Mouse (Mus musculus) forebrain, embryonic 10.5 days (tissue): ENCODE measurements at regions not wholly inside any gene's neighbourhood (a gene's known extent, or its start where the extent isn't known, plus 50 kb on each side); places are given as distances from the start of the nearest gene placed in this dataset.

Source experiments
- DNase-seq: peaks from one replicate; pipeline ENCODE4 v3.0.0-alpha.2; 2017; ENCODE audit warnings: low spot score; ENCODE audit errors: extremely low spot score
- H3K27ac ChIP-seq: fragments of 300-500 bp; sonication (generic); 2 replicates; pipeline ENCODE4 v1.5.1; 2016; ENCODE audit warnings: mild to moderate bottlenecking
- H3K27me3 ChIP-seq: fragments of 300-500 bp; sonication (generic); 2 replicates; pipeline ENCODE4 v1.6.1; 2016; ENCODE audit warnings: mild to moderate bottlenecking; ENCODE audit not compliant: poor library complexity, severe bottlenecking
- H3K36me3 ChIP-seq: fragments of 300-500 bp; sonication (generic); replicated peaks from 2 replicates; pipeline ENCODE4 v1.6.1; 2016; ENCODE audit warnings: mild to moderate bottlenecking, moderate library complexity
- H3K4me1 ChIP-seq: fragments of 300-500 bp; sonication (generic); 2 replicates; pipeline ENCODE4 v1.6.1; 2016
- H3K4me3 ChIP-seq: fragments of 300-500 bp; sonication (generic); 2 replicates; pipeline ENCODE4 v1.5.1; 2016; ENCODE audit warnings: mild to moderate bottlenecking, moderate library complexity
- H3K9me3 ChIP-seq: fragments of 300-500 bp; sonication (generic); 2 replicates; pipeline ENCODE4 v1.6.1; 2016; ENCODE audit warnings: mild to moderate bottlenecking, moderate library complexity
- WGBS: fragments of 180-500 bp; shearing (Covaris S2); methylation state at CpG from one replicate; pipeline ENCODE4 v1.1.7; 2016; 5-methylcytosine and 5-hydroxymethylcytosine counted together

DNA sequence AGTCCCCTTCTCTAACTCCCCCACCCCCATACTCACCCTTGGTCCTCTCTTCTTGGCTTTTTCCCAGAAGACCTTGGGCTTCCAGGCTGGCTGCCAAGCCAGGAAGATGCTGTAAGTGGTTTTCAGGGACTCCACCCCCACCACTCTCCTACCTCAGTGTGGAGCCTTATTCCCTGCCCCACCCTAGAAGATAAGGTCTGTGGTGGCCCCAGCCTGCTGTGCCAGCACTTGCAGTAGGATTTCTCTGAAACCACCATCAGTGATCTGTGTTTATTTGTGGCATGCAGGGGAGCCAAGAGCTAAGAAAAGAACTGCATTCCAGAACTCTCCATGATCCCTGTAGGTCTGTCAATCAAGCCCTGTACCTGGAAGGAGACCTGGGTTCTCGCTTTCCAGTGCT is 346.4 kb upstream of the Tnp1 start:
- Histone ChIP-seq H3K4me1 (peaks cover 39% of the 10 kb centered on the region), H3K9me3 (no peaks in the 10 kb centered on the region), H3K27me3 (no peaks in the 10 kb centered on the region), H3K36me3 (no peaks in the 10 kb centered on the region), H3K27ac (peak overlapping the region; percentile 76), H3K4me3 (no peak overlapping the region)
- WGBS = 79% methylated on average over 1 of the region's 1 CpGs
- no peak for DNase-seq

- Histone ChIP-seq H3K4me1 (peaks cover 39% of the 10 kb centered on the region), H3K27me3 (no peaks in the 10 kb centered on the region), H3K9me3 (no peaks in the 10 kb centered on the region), H3K27ac (no peak overlapping the region), H3K36me3 (no peaks in the 10 kb centered on the region), H3K4me3 (no peak overlapping the region)
- DNase-seq = no peak
- 89% methylated on average over 7 of the region's 7 CpGs for WGBS
Observed at GRCm38 (mm10) chr1:73361300-73361699, 345.6 kb upstream of the Tnp1 start.

DNA sequence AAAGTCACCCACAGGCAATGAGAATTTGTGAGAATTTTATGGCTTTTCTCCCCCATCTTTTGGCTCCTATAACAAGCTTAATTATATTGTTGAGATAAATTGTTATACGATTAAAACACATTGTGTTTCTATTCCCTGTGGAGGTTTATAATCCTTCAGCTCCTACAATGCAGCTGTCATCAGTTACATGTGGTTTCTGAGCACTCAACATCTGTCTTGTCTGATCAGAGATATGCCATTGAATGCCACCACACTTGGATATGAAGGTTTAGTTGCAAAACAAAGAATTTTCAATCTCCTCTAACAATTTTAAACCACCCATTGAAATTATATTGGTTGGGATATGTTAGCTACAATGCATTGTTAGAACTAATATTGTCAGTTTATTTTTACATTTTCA is 338.7 kb upstream of the Tnp1 start:
- H3K27me3 ChIP-seq = no peaks in the 10 kb centered on the region
- no peaks in the 10 kb centered on the region for H3K9me3 ChIP-seq
- H3K36me3 ChIP-seq = no peaks in the 10 kb centered on the region
- H3K27ac ChIP-seq = no peak overlapping the region
- DNase-seq = no peak
- H3K4me3 ChIP-seq = no peak overlapping the region
- H3K4me1 ChIP-seq = no peaks in the 10 kb centered on the region
- 98% methylated on average over 1 of the region's 1 CpGs for WGBS

DNA sequence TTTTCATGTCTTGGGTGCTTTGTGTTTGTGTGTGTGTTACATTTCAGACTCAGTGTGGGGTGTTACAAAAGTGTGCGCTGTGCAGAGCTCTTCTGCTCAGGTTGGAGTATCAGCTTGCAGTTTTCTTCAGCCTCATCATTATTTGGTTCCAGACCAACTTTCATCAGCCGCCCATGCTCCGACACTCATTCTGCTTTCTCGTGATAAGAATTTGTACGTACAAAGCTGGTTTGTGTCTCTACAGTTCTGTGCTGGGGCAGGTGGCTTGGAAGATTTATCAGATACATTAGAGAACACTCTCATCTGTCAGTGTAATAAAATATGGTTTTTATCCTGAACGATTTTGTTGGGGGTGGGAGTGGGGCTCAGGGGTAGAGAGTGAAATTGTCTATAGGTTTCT is 332.8 kb upstream of the Tnp1 start:
- Histone ChIP-seq H3K36me3 (no peaks in the 10 kb centered on the region), H3K27ac (no peak overlapping the region), H3K27me3 (no peaks in the 10 kb centered on the region), H3K4me1 (no peaks in the 10 kb centered on the region), H3K4me3 (no peak overlapping the region), H3K9me3 (no peaks in the 10 kb centered on the region)
- no peak for DNase-seq
- WGBS = 90% methylated on average over 6 of the region's 6 CpGs

DNA sequence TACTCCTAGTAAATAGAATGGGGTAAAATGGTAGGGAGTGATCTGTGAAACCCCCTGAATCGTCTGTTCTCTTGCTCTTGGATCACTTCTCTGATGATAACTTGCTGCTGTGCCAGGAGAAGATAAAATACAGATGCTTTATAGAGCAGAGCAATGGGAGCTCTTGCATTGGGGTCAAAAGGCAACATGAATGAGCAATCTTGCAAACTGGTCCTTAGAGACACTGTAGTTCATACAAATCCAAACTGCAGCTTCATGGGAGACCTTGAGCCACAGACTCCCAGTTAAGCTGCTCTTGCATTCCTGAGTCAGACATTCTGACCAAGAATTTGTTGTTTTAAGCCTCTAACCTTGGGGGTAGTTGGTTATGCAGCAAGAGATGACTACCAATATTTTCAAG is 328.9 kb upstream of the Tnp1 start:
- WGBS = 85% methylated on average over 1 of the region's 1 CpGs

DNA sequence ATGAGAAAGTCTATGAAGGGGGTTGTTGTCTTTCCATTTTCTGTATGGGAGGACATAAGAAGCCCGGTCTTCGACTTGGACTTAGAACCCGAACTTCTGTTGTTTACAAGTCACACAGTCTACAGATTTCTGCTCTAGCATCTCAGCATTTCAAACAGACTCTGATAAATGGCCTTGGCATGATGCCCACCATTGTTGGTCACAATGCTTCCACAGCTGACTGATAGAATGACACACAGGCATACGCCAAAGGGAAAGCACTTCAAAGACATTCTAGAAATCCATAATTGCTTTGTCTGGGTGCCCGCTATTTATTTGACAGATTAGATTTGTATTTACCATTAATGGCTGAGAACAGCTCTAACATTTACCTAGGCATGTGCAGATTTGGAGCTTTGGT is 326.2 kb upstream of the Tnp1 start:
- no peaks in the 10 kb centered on the region for H3K36me3 ChIP-seq
- 94% methylated on average over 5 of the region's 5 CpGs for WGBS
- no peaks in the 10 kb centered on the region for H3K9me3 ChIP-seq
- no peak overlapping the region for H3K27ac ChIP-seq
- H3K4me3 ChIP-seq = no peak overlapping the region
- H3K27me3 ChIP-seq = no peaks in the 10 kb centered on the region
- DNase-seq = no peak
- peaks cover 3% of the 10 kb centered on the region; the same call in 1 of the 2 replicates for H3K4me1 ChIP-seq

More for the DNA sequence above, 328.9 kb upstream of the Tnp1 start:
- Histone ChIP-seq H3K4me1 (no peaks in the 10 kb centered on the region), H3K9me3 (no peaks in the 10 kb centered on the region), H3K27ac (no peak overlapping the region), H3K36me3 (no peaks in the 10 kb centered on the region), H3K27me3 (no peaks in the 10 kb centered on the region), H3K4me3 (no peak overlapping the region)
- DNase-seq = no peak

DNA sequence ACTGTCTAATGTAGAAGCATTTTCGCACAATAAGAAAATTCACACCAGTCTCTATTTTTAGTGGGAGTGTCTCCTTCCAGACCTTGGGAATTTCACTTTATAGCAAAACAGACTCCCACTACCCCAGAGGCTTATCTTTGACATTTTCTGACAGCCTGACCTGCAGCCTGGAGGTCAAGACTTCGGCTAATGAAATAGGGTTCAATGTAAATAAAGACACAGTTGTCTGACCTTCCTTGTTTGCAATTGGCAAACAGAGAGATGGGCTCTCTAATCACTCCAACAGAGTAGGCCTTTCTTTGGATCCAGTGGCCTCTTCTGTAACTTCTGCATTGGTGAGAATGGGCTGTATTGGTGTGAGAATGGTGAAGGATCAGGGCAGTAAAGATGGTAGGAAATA is 321.7 kb upstream of the Tnp1 start:
- H3K27me3 ChIP-seq = no peaks in the 10 kb centered on the region
- H3K4me1 ChIP-seq = peaks cover 3% of the 10 kb centered on the region; the same call in 1 of the 2 replicates
- H3K9me3 ChIP-seq = no peaks in the 10 kb centered on the region
- WGBS = 70% methylated on average over 2 of the region's 2 CpGs
- H3K27ac ChIP-seq = no peak overlapping the region
- no peak for DNase-seq
- H3K4me3 ChIP-seq = no peak overlapping the region
- no peaks in the 10 kb centered on the region for H3K36me3 ChIP-seq

GRCm38 (mm10) chr1:73309556-73309955 is 293.8 kb upstream of the Tnp1 start:
- 96% methylated on average over 4 of the region's 4 CpGs for WGBS
- Histone ChIP-seq H3K27me3 (peaks cover 15% of the 10 kb centered on the region), H3K27ac (no peak overlapping the region), H3K4me3 (no peak overlapping the region), H3K4me1 (peaks cover 34% of the 10 kb centered on the region), H3K9me3 (no peaks in the 10 kb centered on the region), H3K36me3 (no peaks in the 10 kb centered on the region)
- no peak for DNase-seq

- Histone ChIP-seq H3K27me3 (peaks cover 8% of the 10 kb centered on the region; the same call in 1 of the 2 replicates), H3K36me3 (no peaks in the 10 kb centered on the region), H3K9me3 (no peaks in the 10 kb centered on the region), H3K4me1 (peaks cover 26% of the 10 kb centered on the region), H3K27ac (no peak overlapping the region), H3K4me3 (no peak overlapping the region)
- DNase-seq = no peak
- WGBS = 96% methylated on average over 4 of the region's 4 CpGs
Observed at GRCm38 (mm10) chr1:73308420-73308819, 292.7 kb upstream of the Tnp1 start.

- H3K27ac ChIP-seq = 0 out of 2 replicates have a peak overlapping the region, but pooled peaks have one; percentile 11
- 24% methylated on average over 3 of the region's 3 CpGs for WGBS
- peaks cover 8% of the 10 kb centered on the region; the same call in 1 of the 2 replicates for H3K27me3 ChIP-seq
- no peaks in the 10 kb centered on the region for H3K9me3 ChIP-seq
- H3K36me3 ChIP-seq = no peaks in the 10 kb centered on the region
- H3K4me3 ChIP-seq = no peak overlapping the region
- peaks cover 13% of the 10 kb centered on the region for H3K4me1 ChIP-seq
- no peak for DNase-seq
Observed at GRCm38 (mm10) chr1:73307194-73307593, 291.5 kb upstream of the Tnp1 start.

GRCm38 (mm10) chr1:73299978-73300688 is 284.4 kb upstream of the Tnp1 start:
- Histone ChIP-seq H3K27ac (no peak overlapping the region), H3K4me1 (no peaks in the 10 kb centered on the region), H3K36me3 (no peaks in the 10 kb centered on the region), H3K27me3 (no peaks in the 10 kb centered on the region), H3K4me3 (no peak overlapping the region), H3K9me3 (no peaks in the 10 kb centered on the region)
- no peak for DNase-seq
- 75% methylated on average over 4 of the region's 4 CpGs for WGBS

- H3K4me1 ChIP-seq = no peaks in the 10 kb centered on the region
- WGBS = 83% methylated on average over 2 of the region's 2 CpGs
- H3K27ac ChIP-seq = no peak overlapping the region
- H3K27me3 ChIP-seq = no peaks in the 10 kb centered on the region
- DNase-seq = no peak
- no peak overlapping the region for H3K4me3 ChIP-seq
- no peaks in the 10 kb centered on the region for H3K36me3 ChIP-seq
- peaks cover 14% of the 10 kb centered on the region for H3K9me3 ChIP-seq
Observed at GRCm38 (mm10) chr1:73285342-73285741, 269.6 kb upstream of the Tnp1 start.

DNA sequence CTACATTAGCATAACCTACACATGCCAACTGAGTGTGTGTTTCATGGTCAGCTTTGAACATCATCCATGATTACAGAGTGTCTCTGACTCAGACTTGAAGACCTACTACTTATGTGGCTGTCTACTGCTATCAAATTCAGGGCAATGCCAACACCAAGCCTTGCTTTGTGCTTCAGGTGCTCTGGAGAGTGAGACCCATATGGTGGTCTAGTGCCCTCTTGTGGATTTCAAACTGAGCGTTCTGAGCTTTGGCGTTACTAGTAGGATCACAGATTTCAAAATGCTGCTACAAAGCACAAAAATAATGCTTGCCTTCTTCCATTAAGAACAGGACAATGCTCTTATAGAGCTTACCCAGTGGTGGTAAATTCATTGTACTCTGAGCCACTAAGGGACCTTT is 258.8 kb upstream of the Tnp1 start:
- DNase-seq = no peak
- Histone ChIP-seq H3K4me1 (peaks cover 28% of the 10 kb centered on the region), H3K4me3 (no peak overlapping the region), H3K27me3 (no peaks in the 10 kb centered on the region), H3K27ac (no peak overlapping the region), H3K36me3 (no peaks in the 10 kb centered on the region), H3K9me3 (no peaks in the 10 kb centered on the region)
- WGBS = 32% methylated on average over 2 of the region's 2 CpGs
